Mouse (Mus musculus) embryonic facial prominence, embryonic 10.5 days (tissue): ENCODE measurements around the gene 5430419D17Rik. TPM values are rescaled to one million over a fixed set of nuclear protein-coding genes. Genes with fewer than 3 reads are reported as not detected.

ENCODE experiments used
- DNase-seq: peaks from one replicate; pipeline ENCODE4 v3.0.0-alpha.2; 2017; ENCODE audit warnings: low spot score
- H3K27ac ChIP-seq: fragments of 300-500 bp; sonication (generic); replicated peaks from 2 replicates; pipeline ENCODE4 v1.5.1; 2016; ENCODE audit warnings: mild to moderate bottlenecking
- H3K27me3 ChIP-seq: fragments of 300-500 bp; sonication (generic); replicated peaks from 2 replicates; pipeline ENCODE4 v1.6.1; 2016; ENCODE audit warnings: low read depth, mild to moderate bottlenecking; ENCODE audit not compliant: poor library complexity, severe bottlenecking
- H3K36me3 ChIP-seq: fragments of 300-500 bp; sonication (generic); replicated peaks from 2 replicates; pipeline ENCODE4 v1.6.1; 2016; ENCODE audit warnings: mild to moderate bottlenecking, moderate library complexity
- H3K4me1 ChIP-seq: fragments of 300-500 bp; sonication (generic); 2 replicates; pipeline ENCODE4 v1.6.1; 2016
- H3K4me3 ChIP-seq: fragments of 300-500 bp; sonication (generic); 2 replicates; pipeline ENCODE4 v1.5.1; 2016; ENCODE audit warnings: mild to moderate bottlenecking, moderate library complexity
- H3K9me3 ChIP-seq: fragments of 300-500 bp; sonication (generic); 2 replicates; pipeline ENCODE4 v1.6.1; 2016; ENCODE audit warnings: mild to moderate bottlenecking
- WGBS: fragments of 180-500 bp; shearing (Covaris S2); methylation state at CpG from one replicate; pipeline ENCODE4 v1.1.7; 2016; 5-methylcytosine and 5-hydroxymethylcytosine counted together
- polyA plus RNA-seq: library from polyadenylated mRNA; unstranded; fragments of >200 nt; fragmentation: Nextera tagmentation; extraction: Ambion mirVana; gene quantifications from 2 replicates; pipeline ENCODE4 v1.2.1, GENCODE M21; 2016

5430419D17Rik gene
- polyA plus RNA-seq, 1 experiment from 2014 or later = not detected

- no peak for DNase-seq
- H3K27ac ChIP-seq = no peak overlapping the region
- H3K27me3 ChIP-seq = no peaks in the 10 kb centered on the region
- H3K4me3 ChIP-seq = no peak overlapping the region
- 84% methylated on average over 5 of the region's 5 CpGs for WGBS
- H3K36me3 ChIP-seq = no peaks in the 10 kb centered on the region
- no peaks in the 10 kb centered on the region for H3K9me3 ChIP-seq
- H3K4me1 ChIP-seq = no peaks in the 10 kb centered on the region
Measured at GRCm38 (mm10) chr7:131327054-131327453, 152.9 kb downstream of the 5430419D17Rik start.

- Histone ChIP-seq H3K9me3 (no peaks in the 10 kb centered on the region), H3K27me3 (no peaks in the 10 kb centered on the region), H3K4me1 (no peaks in the 10 kb centered on the region), H3K36me3 (no peaks in the 10 kb centered on the region), H3K27ac (no peak within 1 kb of the TSS), H3K4me3 (no peak within 1 kb of the TSS)
- 92% methylated on average over 5 of the region's 5 CpGs for WGBS
- no peak for DNase-seq
Measured at GRCm38 (mm10) chr7:131329416-131329815, 155.2 kb downstream of the 5430419D17Rik start, which contains the start of gene Fam24b. Gene Fam24b, minus strand, starts transcription at chr7:131329516.

- no peak for DNase-seq
- H3K4me1 ChIP-seq = no peaks in the 10 kb centered on the region
- no peaks in the 10 kb centered on the region for H3K27me3 ChIP-seq
- no peak overlapping the region for H3K4me3 ChIP-seq
- H3K36me3 ChIP-seq = no peaks in the 10 kb centered on the region
- 79% methylated on average over 2 of the region's 2 CpGs for WGBS
- H3K27ac ChIP-seq = no peak overlapping the region
- H3K9me3 ChIP-seq = no peaks in the 10 kb centered on the region
Measured at GRCm38 (mm10) chr7:131331688-131332087, 157.5 kb downstream of the 5430419D17Rik start.

DNA sequence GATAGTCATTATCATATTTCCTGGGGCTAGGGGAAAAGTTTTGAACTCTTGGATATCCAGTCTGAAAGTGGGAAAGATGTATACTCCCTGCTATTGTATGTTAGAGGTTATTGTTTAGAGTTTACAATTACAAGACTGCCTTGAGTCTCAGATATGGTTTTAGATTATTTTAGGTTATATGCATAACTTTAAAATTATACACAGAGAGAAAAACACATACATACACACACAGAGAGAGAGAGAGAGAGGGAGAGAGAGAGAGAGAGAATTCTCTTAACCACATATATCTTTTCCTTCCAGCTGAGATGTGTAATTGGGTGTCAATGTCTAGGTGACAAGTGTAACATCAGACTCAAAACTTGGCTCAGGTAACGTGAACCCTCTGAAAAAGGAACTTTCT lies 159.4 kb downstream of the 5430419D17Rik start, which contains the start of gene Fam24a:
Fam24a (plus strand) TSS at position 301 of the 400 bp plus-strand sequence.
- Histone ChIP-seq H3K27ac (no peak within 1 kb of the TSS), H3K9me3 (no peaks in the 10 kb centered on the region), H3K4me3 (no peak within 1 kb of the TSS), H3K27me3 (no peaks in the 10 kb centered on the region), H3K36me3 (peaks cover 4% of the 10 kb centered on the region), H3K4me1 (no peaks in the 10 kb centered on the region)
- WGBS = 48% methylated on average over 1 of the region's 1 CpGs
- DNase-seq = no peak

DNA sequence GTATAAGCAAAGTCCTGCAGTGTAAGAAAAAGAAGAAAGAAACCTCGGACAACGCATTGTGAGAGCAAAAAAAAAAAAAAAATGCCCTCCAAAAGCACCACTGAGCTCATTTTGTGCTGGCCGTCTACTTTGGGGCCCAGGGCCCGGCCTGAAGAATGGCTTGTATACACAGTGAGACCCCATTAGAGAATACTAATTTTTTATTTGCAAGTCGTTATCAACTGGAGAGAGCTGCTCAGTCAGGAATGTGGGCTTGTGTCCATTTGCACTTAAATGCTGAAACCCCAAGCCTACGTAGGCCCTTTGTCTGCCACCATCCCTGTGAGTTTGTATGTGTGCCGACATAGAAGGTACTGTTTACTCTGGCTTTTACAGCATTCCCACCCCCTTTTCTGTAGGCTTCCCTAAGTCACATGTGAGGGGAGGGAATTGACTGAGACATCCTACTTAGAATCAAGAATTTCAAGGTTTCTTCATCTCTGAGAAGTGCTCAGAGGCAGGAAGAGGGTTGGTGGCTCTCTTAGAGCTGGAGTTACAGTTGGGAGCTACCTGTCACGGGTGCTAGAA lies 163.4 kb downstream of the 5430419D17Rik start:
- H3K4me1 ChIP-seq = no peaks in the 10 kb centered on the region
- no peak overlapping the region for H3K4me3 ChIP-seq
- H3K36me3 ChIP-seq = peaks cover 36% of the 10 kb centered on the region
- no peak for DNase-seq
- WGBS = 73% methylated on average over 8 of the region's 8 CpGs
- no peaks in the 10 kb centered on the region for H3K9me3 ChIP-seq
- H3K27me3 ChIP-seq = no peaks in the 10 kb centered on the region
- no peak overlapping the region for H3K27ac ChIP-seq

- WGBS = 88% methylated on average over 7 of the region's 7 CpGs
- Histone ChIP-seq H3K4me1 (no peaks in the 10 kb centered on the region), H3K36me3 (peaks cover 87% of the 10 kb centered on the region), H3K4me3 (no peak overlapping the region), H3K27me3 (no peaks in the 10 kb centered on the region), H3K27ac (no peak overlapping the region), H3K9me3 (no peaks in the 10 kb centered on the region)
- DNase-seq = no peak
Measured at GRCm38 (mm10) chr7:131345856-131346541, 171.8 kb downstream of the 5430419D17Rik start.

Other genes starting within 250 kb of the 5430419D17Rik start
- 3.2 and 3.3 TPM in 2 replicates for gene Htra1, start 238.3 kb upstream of the 5430419D17Rik start, polyA plus RNA-seq
- not detected in 2 replicates for gene Dmbt1, start 142.3 kb upstream of the 5430419D17Rik start, polyA plus RNA-seq
- not detected in 2 replicates for gene 4933402N03Rik, start 28.1 kb upstream of the 5430419D17Rik start, polyA plus RNA-seq
- not detected in 2 replicates for gene Cuzd1, start 147.9 kb downstream of the 5430419D17Rik start, polyA plus RNA-seq
- not detected in 2 replicates for gene Fam24b, start 155.1 kb downstream of the 5430419D17Rik start, polyA plus RNA-seq
- not detected in 2 replicates for gene Fam24a, start 159.5 kb downstream of the 5430419D17Rik start, polyA plus RNA-seq
- gene 2310057M21Rik, start 188.4 kb downstream of the 5430419D17Rik start, polyA plus RNA-seq = 20.8 and 23.9 TPM in 2 replicates
- 71.4 and 75.2 TPM in 2 replicates for gene Pstk, start 196.7 kb downstream of the 5430419D17Rik start, polyA plus RNA-seq
- gene Ikzf5, start 236.1 kb downstream of the 5430419D17Rik start, polyA plus RNA-seq = 17.3 and 18.1 TPM in 2 replicates
- 59.5 and 67.4 TPM in 2 replicates for gene Acadsb, start 236.2 kb downstream of the 5430419D17Rik start, polyA plus RNA-seq